Mouse (Mus musculus) midbrain, embryonic 10.5 days (tissue): ENCODE results near the gene Plrg1. TPM values are rescaled to one million over a fixed set of nuclear protein-coding genes. Genes with fewer than 3 reads are reported as not detected.

Experiments used
- DNase-seq: peaks from one replicate; pipeline ENCODE4 v3.0.0-alpha.2; 2017; ENCODE audit warnings: low spot score
- H3K27ac ChIP-seq: fragments of 300-500 bp; sonication (generic); replicated peaks from 2 replicates; pipeline ENCODE4 v1.5.1; 2016; ENCODE audit warnings: mild to moderate bottlenecking
- H3K27me3 ChIP-seq: fragments of 300-500 bp; sonication (generic); 2 replicates; pipeline ENCODE4 v1.6.1; 2016; ENCODE audit warnings: low read depth, mild to moderate bottlenecking; ENCODE audit not compliant: poor library complexity, severe bottlenecking
- H3K36me3 ChIP-seq: fragments of 300-500 bp; sonication (generic); 2 replicates; pipeline ENCODE4 v1.6.1; 2016; ENCODE audit warnings: mild to moderate bottlenecking, moderate library complexity
- H3K4me1 ChIP-seq: fragments of 300-500 bp; sonication (generic); 2 replicates; pipeline ENCODE4 v1.6.1; 2016
- H3K4me3 ChIP-seq: fragments of 300-500 bp; sonication (generic); 2 replicates; pipeline ENCODE4 v1.5.1; 2016; ENCODE audit warnings: mild to moderate bottlenecking, moderate library complexity
- H3K9me3 ChIP-seq: fragments of 300-500 bp; sonication (generic); replicated peaks from 2 replicates; pipeline ENCODE4 v1.6.1; 2016; ENCODE audit warnings: mild to moderate bottlenecking
- WGBS: fragments of 180-500 bp; shearing (Covaris S2); methylation state at CpG from one replicate; pipeline ENCODE4 v1.1.7; 2016; 5-methylcytosine and 5-hydroxymethylcytosine counted together
- polyA plus RNA-seq: library from polyadenylated mRNA; unstranded; fragments of >200 nt; fragmentation: Nextera tagmentation; extraction: Ambion mirVana; gene quantifications from 2 replicates; pipeline ENCODE4 v1.2.1, GENCODE M21; 2016

The Plrg1 gene
- polyA plus RNA-seq, 1 experiment from 2014 or later: 144 TPM

DNA sequence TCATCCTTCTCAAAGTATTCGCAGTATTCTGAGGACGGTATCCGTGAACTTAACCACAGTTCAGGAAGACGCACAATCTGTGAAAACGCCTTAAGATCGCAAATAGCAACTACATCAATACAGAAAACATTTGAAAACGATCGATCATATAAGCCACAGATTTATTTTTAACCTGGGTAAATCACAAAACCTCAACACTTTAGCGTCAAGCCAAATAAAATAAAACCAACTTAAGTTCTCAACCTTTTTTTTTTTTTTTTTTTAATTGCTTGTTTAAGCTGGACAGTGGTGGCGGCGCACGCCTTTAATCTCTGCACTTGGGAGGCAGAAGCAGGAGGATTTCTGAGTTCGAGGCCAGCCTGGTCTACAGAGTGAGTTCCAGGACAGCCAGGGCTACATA lies 563 bp upstream of the Plrg1 start:
- H3K9me3 ChIP-seq: no peaks in the 10 kb centered on the region
- peak overlapping the region; percentile 85 for H3K4me3 ChIP-seq
- no peaks in the 10 kb centered on the region for H3K27me3 ChIP-seq
- peaks cover 11% of the 10 kb centered on the region for H3K4me1 ChIP-seq
- WGBS: 40% methylated on average over 13 of the region's 13 CpGs
- H3K36me3 ChIP-seq: peaks cover 32% of the 10 kb centered on the region
- DNase-seq: no peak
- H3K27ac ChIP-seq: peak overlapping the region; percentile 79; the same call in 1 of the 2 replicates

DNA sequence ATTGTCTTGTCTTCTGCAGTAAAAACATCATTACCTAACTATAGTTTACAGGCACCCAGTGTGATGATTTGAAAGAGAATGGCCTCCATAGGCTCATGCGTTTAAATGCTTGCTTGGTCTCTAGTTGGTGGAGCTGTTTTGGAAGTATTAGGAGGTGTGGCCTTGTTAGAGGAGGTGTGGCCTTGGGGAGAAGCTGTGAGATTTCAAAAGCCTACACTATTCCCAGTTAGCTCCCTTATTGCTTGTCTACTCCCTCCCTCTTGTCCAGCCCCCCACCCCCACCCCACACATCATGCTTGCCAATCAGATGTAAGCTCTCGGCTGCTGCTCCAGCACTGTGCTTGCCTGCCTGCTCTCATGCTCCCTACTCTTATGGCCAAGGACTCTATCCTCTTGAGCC lies 1.7 kb downstream of the Plrg1 start:
- H3K9me3 ChIP-seq: no peaks in the 10 kb centered on the region
- no peak for DNase-seq
- H3K27ac ChIP-seq: no peak overlapping the region
- peaks cover 55% of the 10 kb centered on the region for H3K36me3 ChIP-seq
- H3K27me3 ChIP-seq: no peaks in the 10 kb centered on the region
- 97% methylated on average over 2 of the region's 2 CpGs for WGBS
- no peak overlapping the region for H3K4me3 ChIP-seq
- peaks cover 11% of the 10 kb centered on the region for H3K4me1 ChIP-seq

DNA sequence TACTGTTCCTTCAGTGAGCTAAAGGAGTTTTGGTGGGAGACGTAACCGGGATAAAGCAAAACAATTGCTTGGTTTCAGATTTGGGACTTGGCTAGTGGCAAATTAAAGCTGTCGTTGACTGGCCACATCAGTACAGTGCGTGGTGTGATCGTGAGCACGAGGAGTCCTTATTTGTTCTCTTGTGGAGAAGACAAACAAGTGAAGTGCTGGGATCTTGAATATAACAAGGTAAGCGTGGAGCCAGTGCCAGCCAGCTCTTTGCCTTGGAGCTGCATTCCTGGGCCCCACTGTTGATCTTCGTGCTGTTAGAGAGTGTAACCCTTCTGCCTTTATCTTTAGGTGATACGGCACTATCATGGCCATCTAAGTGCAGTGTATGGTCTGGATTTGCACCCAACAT lies 12.6 kb downstream of the Plrg1 start:
- Histone ChIP-seq H3K9me3 (no peaks in the 10 kb centered on the region), H3K27ac (no peak overlapping the region), H3K4me3 (no peak overlapping the region), H3K27me3 (no peaks in the 10 kb centered on the region), H3K4me1 (no peaks in the 10 kb centered on the region), H3K36me3 (peaks cover 99% of the 10 kb centered on the region)
- no peak for DNase-seq
- WGBS: 95% methylated on average over 9 of the region's 9 CpGs

DNA sequence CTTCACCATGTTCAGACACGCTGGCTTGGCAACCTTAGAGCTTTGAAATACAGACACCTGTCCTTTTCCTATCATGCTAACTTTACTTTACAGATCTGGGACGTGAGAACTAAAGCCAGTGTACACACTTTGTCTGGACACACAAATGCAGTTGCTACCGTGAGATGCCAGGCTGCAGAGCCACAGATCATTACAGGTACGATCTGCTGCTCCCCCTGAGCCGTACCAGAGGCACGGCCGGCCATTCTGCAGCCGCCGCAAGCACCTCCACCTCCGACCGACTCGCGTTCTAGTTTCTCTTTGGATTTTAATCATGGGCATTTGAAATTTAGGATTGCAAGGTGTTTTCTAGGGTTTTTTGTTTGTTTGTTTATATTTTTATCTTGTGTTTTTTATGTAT lies 13.5 kb downstream of the Plrg1 start:
- Histone ChIP-seq H3K9me3 (no peaks in the 10 kb centered on the region), H3K27me3 (no peaks in the 10 kb centered on the region), H3K4me3 (no peak overlapping the region), H3K4me1 (no peaks in the 10 kb centered on the region), H3K36me3 (peaks cover 98% of the 10 kb centered on the region), H3K27ac (no peak overlapping the region)
- 95% methylated on average over 13 of the region's 13 CpGs for WGBS
- DNase-seq: no peak

DNA sequence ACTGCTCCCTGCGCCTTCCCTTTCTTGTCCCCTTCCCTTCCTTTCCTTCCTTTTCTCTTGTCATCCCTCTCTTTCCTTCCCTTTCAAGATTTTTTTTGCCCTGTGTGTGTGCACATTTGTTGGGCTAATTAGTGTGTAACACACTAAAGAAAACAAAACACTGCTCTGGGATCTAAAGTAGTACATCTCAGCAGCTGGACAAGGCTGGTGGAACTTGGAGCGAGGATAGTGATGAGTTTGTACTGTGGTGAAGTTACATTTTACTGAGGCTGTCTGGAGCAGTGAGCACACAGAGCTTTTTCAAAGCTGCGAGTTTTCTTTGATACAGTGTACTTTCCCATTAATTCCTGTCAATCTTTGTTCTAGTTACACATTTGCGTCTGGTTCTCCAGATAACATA lies 14.9 kb downstream of the Plrg1 start:
- Histone ChIP-seq H3K4me3 (no peak overlapping the region), H3K4me1 (no peaks in the 10 kb centered on the region), H3K27me3 (no peaks in the 10 kb centered on the region), H3K27ac (no peak overlapping the region), H3K9me3 (no peaks in the 10 kb centered on the region), H3K36me3 (peaks cover 91% of the 10 kb centered on the region)
- DNase-seq: no peak
- 91% methylated on average over 4 of the region's 4 CpGs for WGBS

DNA sequence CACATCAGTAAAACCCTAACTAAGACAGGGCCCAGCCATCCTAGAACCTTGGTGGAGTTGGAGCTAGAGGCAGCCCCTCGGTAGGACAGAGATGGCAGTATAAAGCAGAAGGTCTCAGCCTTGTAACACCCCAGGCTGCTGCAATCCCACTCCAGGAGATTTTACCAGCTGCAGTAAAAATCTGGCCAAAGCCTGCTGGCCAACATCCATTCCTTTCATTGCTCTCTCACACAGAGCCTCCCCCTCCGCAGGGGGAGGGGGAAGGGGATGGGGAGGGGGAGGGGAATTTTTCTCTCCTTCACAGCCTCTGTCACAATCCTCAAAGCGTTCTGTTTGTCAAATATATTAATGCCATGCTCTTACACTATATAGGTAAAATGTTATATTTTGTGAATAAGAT lies 21.2 kb downstream of the Plrg1 start:
- DNase-seq: no peak
- H3K27me3 ChIP-seq: no peaks in the 10 kb centered on the region
- WGBS: 38% methylated on average over 3 of the region's 3 CpGs
- peaks cover 28% of the 10 kb centered on the region for H3K36me3 ChIP-seq
- 0 out of 2 replicates have a peak overlapping the region, but pooled peaks have one; percentile 23 for H3K27ac ChIP-seq
- no peaks in the 10 kb centered on the region for H3K9me3 ChIP-seq
- H3K4me1 ChIP-seq: peaks cover 19% of the 10 kb centered on the region
- no peak overlapping the region for H3K4me3 ChIP-seq

DNA sequence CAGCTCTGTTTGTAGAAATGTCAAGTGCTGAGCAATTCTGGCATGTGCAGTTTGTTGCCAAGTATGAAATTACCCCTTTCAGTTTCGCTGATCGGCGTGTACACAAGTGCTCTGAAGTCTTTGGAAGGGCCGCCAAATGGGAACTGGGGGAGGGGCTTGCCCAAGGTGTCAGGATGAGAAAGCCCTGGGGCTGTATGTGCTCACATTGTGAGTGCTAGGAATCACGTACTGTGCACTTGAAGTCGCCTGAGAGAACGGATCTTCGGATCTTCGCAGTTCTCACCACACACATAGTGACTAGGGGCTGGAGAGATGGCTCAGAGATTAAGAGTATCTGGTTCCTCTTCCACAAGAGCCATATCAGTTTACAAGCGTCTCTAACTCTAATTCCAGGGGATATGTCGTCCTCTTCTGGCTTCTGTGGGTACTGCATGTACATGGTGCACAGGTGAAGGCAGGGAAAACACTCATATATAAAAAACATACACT lies 25.3 kb downstream of the Plrg1 start:
- peak; percentile 65 for DNase-seq
- H3K4me3 ChIP-seq: peak overlapping the region; percentile 44
- peak overlapping the region; percentile 61 for H3K27ac ChIP-seq
- WGBS: 11% methylated on average over 11 of the region's 11 CpGs
- peaks cover 19% of the 10 kb centered on the region for H3K4me1 ChIP-seq
- H3K27me3 ChIP-seq: no peaks in the 10 kb centered on the region
- no peaks in the 10 kb centered on the region for H3K36me3 ChIP-seq
- H3K9me3 ChIP-seq: no peaks in the 10 kb centered on the region

DNA sequence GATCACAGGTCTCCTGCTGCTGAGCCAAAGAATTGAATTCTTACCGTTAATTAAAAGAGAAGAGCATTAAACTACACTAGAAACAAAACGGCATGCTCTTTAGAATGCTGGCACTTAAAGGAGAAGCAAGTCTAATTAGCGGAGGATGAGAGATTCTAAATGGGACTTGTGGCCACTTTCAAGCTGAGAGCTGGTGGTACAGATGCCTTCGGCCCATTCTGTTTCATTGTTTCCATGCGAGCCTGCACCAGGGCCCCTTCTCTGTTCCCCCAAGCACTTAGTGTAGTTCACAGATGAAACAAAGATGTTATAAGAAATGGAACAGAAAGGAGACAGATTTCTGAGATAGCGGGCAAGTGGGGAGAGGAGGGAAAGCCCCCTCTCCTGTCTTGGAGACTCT lies 42.3 kb downstream of the Plrg1 start:
- H3K27ac ChIP-seq: peak overlapping the region; percentile 85
- no peak for DNase-seq
- H3K27me3 ChIP-seq: peaks cover 40% of the 10 kb centered on the region
- H3K9me3 ChIP-seq: no peaks in the 10 kb centered on the region
- no peaks in the 10 kb centered on the region for H3K36me3 ChIP-seq
- peaks cover 40% of the 10 kb centered on the region for H3K4me1 ChIP-seq
- 33% methylated on average over 6 of the region's 6 CpGs for WGBS
- H3K4me3 ChIP-seq: no peak overlapping the region

DNA sequence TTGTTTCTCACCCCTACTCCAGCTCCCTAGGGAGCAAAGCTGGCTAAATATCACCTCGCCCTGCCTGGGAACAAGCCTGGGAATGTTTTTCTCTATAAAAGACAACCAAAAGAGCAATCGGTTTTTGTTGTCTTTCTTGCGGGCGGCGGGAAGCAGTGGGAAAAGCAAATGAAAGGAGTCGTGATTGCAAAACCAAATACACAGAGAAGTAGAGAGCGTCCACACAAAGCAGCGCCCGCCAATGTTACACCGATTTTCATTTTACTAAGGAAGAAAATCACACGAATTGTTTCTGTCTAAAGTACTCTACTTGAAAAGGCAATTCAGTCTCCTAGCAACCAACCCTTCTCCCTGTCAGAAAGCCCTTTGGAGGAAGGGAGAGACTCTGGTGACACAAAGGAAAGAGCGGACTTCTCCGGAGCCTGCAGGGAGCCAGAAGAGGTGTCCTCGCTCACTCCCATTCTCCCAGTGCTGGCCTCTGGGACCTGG lies 43.3 kb downstream of the Plrg1 start:
- H3K27me3 ChIP-seq: peaks cover 40% of the 10 kb centered on the region
- H3K4me3 ChIP-seq: peak overlapping the region; percentile 46
- H3K4me1 ChIP-seq: peaks cover 40% of the 10 kb centered on the region
- no peaks in the 10 kb centered on the region for H3K36me3 ChIP-seq
- peak overlapping the region; percentile 85 for H3K27ac ChIP-seq
- WGBS: 5% methylated on average over 14 of the region's 14 CpGs
- no peaks in the 10 kb centered on the region for H3K9me3 ChIP-seq
- peak; percentile 66 for DNase-seq

DNA sequence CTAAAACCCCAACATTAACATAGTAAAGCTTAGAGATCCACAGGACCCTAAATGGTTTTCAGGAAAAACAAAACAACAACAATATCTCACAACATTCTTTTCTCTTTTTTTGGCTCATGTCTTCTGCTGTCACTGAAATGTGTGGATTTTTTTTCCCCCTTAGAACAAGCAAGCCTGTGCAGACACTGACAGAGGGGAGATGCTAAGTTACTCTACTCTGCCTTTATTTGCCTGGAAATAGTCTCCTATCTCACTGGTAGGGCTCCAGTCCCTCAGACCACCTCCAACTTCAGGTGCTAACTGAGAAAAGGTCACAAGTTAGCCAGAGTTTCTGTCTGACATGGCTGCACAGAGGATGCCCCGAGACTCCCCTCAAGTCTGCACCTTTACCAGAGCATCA lies 43.8 kb downstream of the Plrg1 start:
- no peak for DNase-seq
- Histone ChIP-seq H3K36me3 (no peaks in the 10 kb centered on the region), H3K4me1 (peaks cover 40% of the 10 kb centered on the region), H3K27ac (peak overlapping the region; percentile 85), H3K27me3 (peaks cover 40% of the 10 kb centered on the region), H3K9me3 (no peaks in the 10 kb centered on the region), H3K4me3 (peak overlapping the region; percentile 46)
- WGBS: 80% methylated on average over 1 of the region's 1 CpGs

DNA sequence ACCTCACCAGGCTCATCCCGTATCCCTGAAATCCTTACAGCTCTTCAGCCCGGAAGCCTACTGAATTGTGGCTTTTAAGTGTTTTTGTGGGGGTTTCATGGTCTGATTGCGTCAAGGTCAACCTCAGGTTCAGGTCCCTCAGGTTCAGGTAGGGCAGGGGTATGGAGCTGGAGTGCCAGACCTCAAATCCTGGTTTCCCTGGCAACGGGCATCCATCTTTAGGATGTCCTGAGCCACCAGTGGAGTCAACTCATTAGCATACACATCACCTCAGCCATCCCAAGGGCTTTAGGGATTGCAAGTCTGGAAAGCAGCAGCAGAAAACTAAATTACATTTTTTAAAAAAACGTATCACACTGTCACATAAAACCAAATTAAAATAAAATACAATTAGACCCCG lies 44.3 kb downstream of the Plrg1 start:
- Histone ChIP-seq H3K27ac (peak overlapping the region; percentile 85), H3K9me3 (peaks cover under 1% of the 10 kb centered on the region; the same call in 1 of the 2 replicates), H3K4me1 (peaks cover 40% of the 10 kb centered on the region), H3K4me3 (no peak overlapping the region), H3K27me3 (peaks cover 40% of the 10 kb centered on the region), H3K36me3 (no peaks in the 10 kb centered on the region)
- 64% methylated on average over 6 of the region's 6 CpGs for WGBS
- DNase-seq: peak; percentile 18

DNA sequence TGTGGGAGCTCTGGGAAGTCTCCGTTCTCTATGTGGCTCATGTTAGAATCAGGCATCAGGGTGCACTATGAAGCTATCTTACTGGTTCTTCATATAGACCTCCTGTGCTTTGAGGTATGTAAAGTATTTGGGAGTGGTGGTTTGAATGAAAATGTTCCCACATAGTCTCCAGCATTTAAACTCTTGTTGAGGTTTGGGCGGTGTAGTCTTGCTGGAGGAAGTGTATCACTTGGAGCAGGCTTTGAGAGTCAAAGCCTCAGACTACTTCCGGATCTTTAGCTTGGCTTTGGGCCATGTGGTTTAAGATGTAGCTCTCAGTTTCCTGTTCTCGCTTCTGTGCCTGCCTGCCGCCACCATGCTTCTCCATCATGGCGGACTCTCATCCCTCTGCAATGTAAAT lies 47.0 kb downstream of the Plrg1 start:
- Histone ChIP-seq H3K9me3 (peaks cover 12% of the 10 kb centered on the region), H3K4me3 (no peak overlapping the region), H3K36me3 (no peaks in the 10 kb centered on the region), H3K27ac (no peak overlapping the region), H3K27me3 (peaks cover 29% of the 10 kb centered on the region; the same call in 1 of the 2 replicates), H3K4me1 (peaks cover 31% of the 10 kb centered on the region)
- peak; percentile 3 for DNase-seq
- WGBS: 91% methylated on average over 6 of the region's 6 CpGs

DNA sequence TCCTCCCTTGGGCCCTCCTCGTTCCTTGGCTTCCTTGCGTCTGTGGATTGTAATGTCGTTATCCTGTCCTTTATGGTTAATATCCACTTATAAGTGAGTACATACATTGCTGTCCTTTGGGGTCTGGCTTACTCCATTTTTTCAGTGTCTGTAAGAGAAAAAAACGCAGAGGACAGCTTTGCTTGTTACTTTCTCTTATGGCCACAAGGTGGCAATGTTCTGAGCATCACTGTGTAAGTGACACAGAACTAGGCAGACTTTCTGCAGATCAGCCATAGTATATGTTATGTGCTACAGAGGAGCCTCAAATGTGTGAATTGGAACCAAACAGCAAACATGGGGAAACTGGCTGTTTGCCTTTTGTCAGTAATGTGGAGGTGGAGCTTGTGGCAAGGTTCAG lies 54.8 kb downstream of the Plrg1 start:
- 29% methylated on average over 4 of the region's 4 CpGs for WGBS
- Histone ChIP-seq H3K36me3 (no peaks in the 10 kb centered on the region), H3K4me3 (no peak overlapping the region), H3K27me3 (peaks cover 21% of the 10 kb centered on the region; the same call in 1 of the 2 replicates), H3K9me3 (peaks cover 6% of the 10 kb centered on the region; the same call in 1 of the 2 replicates), H3K27ac (no peak overlapping the region), H3K4me1 (peaks cover 32% of the 10 kb centered on the region)
- DNase-seq: peak; percentile 21
